Mouse (Mus musculus): Measurements from ENCODE around the gene Slc22a23.

DNA sequence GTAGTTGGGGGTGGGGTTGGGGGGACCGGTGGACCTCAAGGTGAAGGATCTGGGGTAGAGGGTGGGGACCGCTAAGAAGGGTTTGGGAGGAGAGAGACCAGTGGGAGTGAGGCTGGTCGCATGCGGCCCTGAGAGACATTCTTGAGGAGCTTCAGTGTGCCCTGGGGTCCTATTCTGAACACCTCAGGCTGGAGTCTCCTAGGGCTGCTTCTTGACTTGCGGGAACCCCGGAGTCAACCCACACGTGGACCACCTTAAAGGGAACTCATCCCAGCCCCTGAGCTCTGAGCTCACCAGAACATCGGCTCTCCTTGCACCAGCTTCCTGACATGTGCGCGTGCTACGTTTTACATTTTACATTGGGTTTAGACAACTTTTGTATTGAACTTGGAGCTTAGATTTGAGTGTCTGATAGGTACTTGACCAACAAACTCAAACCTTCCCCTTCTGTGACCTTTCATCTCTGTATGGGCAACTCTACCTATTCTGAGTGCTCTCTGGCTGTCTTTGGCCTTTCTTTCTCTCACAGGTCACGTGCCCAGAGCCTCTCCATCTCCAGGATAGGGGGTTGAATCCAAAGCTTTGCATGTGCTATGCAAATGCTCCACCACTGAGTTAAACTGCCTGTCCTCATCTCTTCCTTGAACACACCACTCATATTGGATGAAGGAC is 181.5 kb downstream of the Slc22a23 start:
- TF ChIP-seq CTCF (IDR thresholded peaks at IDR 0.05; ENCODE audit: borderline replicate concordance, insufficient read depth, low read depth, low read length) (no peak), POLR2A (IDR thresholded peaks at IDR 0.05; ENCODE audit: borderline replicate concordance, insufficient read depth, low read length) (no peak)

Measured in cerebellum, adult 2 months (tissue).